Mouse (Mus musculus): Measurements from ENCODE around the gene Stum.
"Not testable (repeated sequence)": the region's sequence is repeated elsewhere in the genome, so short reads cannot be mapped to it uniquely, and the experiment has no call there.

Stum gene

GRCm38 (mm10) chr1:180483399-180484291, at the start of gene Stum:
Stum (minus strand) TSS chr1:180483504.
- peak; percentile 85 to 88 for DNase-seq

GRCm38 (mm10) chr1:180532671-180533070, 49.4 kb upstream of the Stum start:
- DNase-seq, result no peak

- DNase-seq, result no peak
These were observed 47.4 kb upstream of the Stum start for GRCm38 (mm10) chr1:180530457-180531263.

- no peak for DNase-seq
These were observed 46.5 kb upstream of the Stum start for GRCm38 (mm10) chr1:180529847-180530246.

GRCm38 (mm10) chr1:180525301-180525700, 42.0 kb upstream of the Stum start:
- DNase-seq, result peak in 1 of 2 experiments; percentile 55

GRCm38 (mm10) chr1:180523320-180523719, 40.0 kb upstream of the Stum start:
- DNase-seq, result no peak

- DNase-seq, result peak; percentile 69 to 71
These were observed 36.9 kb upstream of the Stum start for GRCm38 (mm10) chr1:180520190-180520589.

- no peak for DNase-seq
These were observed 36.2 kb upstream of the Stum start for GRCm38 (mm10) chr1:180519520-180519919.

GRCm38 (mm10) chr1:180518899-180519298, 35.6 kb upstream of the Stum start:
- not testable (repeated sequence) for DNase-seq

- DNase-seq, result no peak
These were observed 35.1 kb upstream of the Stum start for GRCm38 (mm10) chr1:180518412-180518811.

GRCm38 (mm10) chr1:180517390-180518054, 34.2 kb upstream of the Stum start:
- DNase-seq, result no peak

GRCm38 (mm10) chr1:180514077-180514476, 30.8 kb upstream of the Stum start:
- DNase-seq, result no peak

- DNase-seq, result no peak
These were observed 27.6 kb upstream of the Stum start for GRCm38 (mm10) chr1:180510879-180511278.

- peak; percentile 40 to 55 for DNase-seq
These were observed 27.1 kb upstream of the Stum start for GRCm38 (mm10) chr1:180510442-180510841.

- no peak for DNase-seq
These were observed 25.4 kb upstream of the Stum start for GRCm38 (mm10) chr1:180508662-180509061.

GRCm38 (mm10) chr1:180507291-180507791, 24.0 kb upstream of the Stum start:
- peak; percentile 76 to 78 for DNase-seq

- no peak for DNase-seq
These were observed 23.0 kb upstream of the Stum start for GRCm38 (mm10) chr1:180506341-180506740.

GRCm38 (mm10) chr1:180504899-180505298, 21.6 kb upstream of the Stum start:
- no peak for DNase-seq

GRCm38 (mm10) chr1:180503484-180503883, 20.2 kb upstream of the Stum start:
- no peak for DNase-seq

- no peak for DNase-seq
These were observed 19.3 kb upstream of the Stum start for GRCm38 (mm10) chr1:180502566-180502965.

- peak; percentile 58 to 63 for DNase-seq
These were observed 17.3 kb upstream of the Stum start for GRCm38 (mm10) chr1:180500641-180501040.

GRCm38 (mm10) chr1:180500218-180500617, 16.9 kb upstream of the Stum start:
- DNase-seq, result peak in 1 of 2 experiments; percentile 54

GRCm38 (mm10) chr1:180499766-180500165, 16.5 kb upstream of the Stum start:
- no peak for DNase-seq

All from cerebellum, postnatal 14 days (tissue).